Mouse (Mus musculus): ENCODE results near the gene Gjc2.

GRCm38 (mm10) chr11:59196230-59196629 lies 13.2 kb upstream of the Gjc2 start:
- TF ChIP-seq CTCF (IDR thresholded peaks at IDR 0.05): no peak
- TF ChIP-seq POLR2A (IDR thresholded peaks at IDR 0.05; ENCODE audit: insufficient read depth, low read depth, low read length): no peak

Measured in heart, adult 2 months (tissue).